Mouse (Mus musculus) cortical plate, adult 2 months (tissue): ENCODE measurements around the gene Ccdc191. TPM values are rescaled to one million over a fixed set of nuclear protein-coding genes. Genes with fewer than 3 reads are reported as not detected.

Experiments used
- H3K27ac ChIP-seq: fragments of 200-500 bp; 2 replicates; pipeline ENCODE4 v1.5.1; 2012; ENCODE audit warnings: low read length, control low read depth, inconsistent platforms; ENCODE audit not compliant: insufficient read depth
- H3K4me1 ChIP-seq: fragments of 200-500 bp; 2 replicates; pipeline ENCODE4 v1.6.1; 2011; ENCODE audit warnings: low read length; ENCODE audit not compliant: control insufficient read depth, insufficient read depth
- H3K4me3 ChIP-seq: fragments of 200-500 bp; 2 replicates; pipeline ENCODE4 v1.5.1; 2011; ENCODE audit warnings: mild to moderate bottlenecking, low read length, control low read depth; ENCODE audit not compliant: insufficient read depth
- CTCF ChIP-seq: fragments of 200-500 bp; IDR thresholded peaks from 2 replicates; pipeline ENCODE4 v1.5.1; 2011; ENCODE audit warnings: mild to moderate bottlenecking, control low read depth, low read length; ENCODE audit not compliant: insufficient read depth; ENCODE audit errors: extremely low read depth
- POLR2A ChIP-seq: fragments of 200-500 bp; IDR thresholded peaks from 2 replicates; pipeline ENCODE4 v1.6.1; 2011; ENCODE audit warnings: mild to moderate bottlenecking, low read length, control low read depth; ENCODE audit not compliant: insufficient read depth; ENCODE audit errors: extremely low read depth
- polyA plus RNA-seq: library from polyadenylated mRNA; depleted of rRNA; stranded (reverse); fragments of >200 nt; gene quantifications from 2 replicates; pipeline ENCODE4 v1.2.3, GENCODE M21; 2012

Gene Ccdc191
- polyA plus RNA-seq, 1 experiment, result 5.2 TPM

- H3K27ac ChIP-seq, result no peak overlapping the region
These were observed 36.2 kb downstream of the Ccdc191 start for GRCm38 (mm10) chr16:43925846-43926245.

GRCm38 (mm10) chr16:43926341-43926859 is 36.8 kb downstream of the Ccdc191 start, which contains the start of gene Qtrt2:
Gene Qtrt2 (minus strand): TSS chr16:43926809.
- H3K4me3 ChIP-seq, result no peak within 1 kb of the TSS
- H3K27ac ChIP-seq, result no peak within 1 kb of the TSS
- H3K4me1 ChIP-seq, result peaks cover 3% of the 10 kb centered on the region; the same call in 1 of the 2 replicates
- no peak for TF ChIP-seq POLR2A
- no peak for TF ChIP-seq CTCF

More at GRCm38 (mm10) chr16:43925846-43926245, 36.2 kb downstream of the Ccdc191 start:
- Histone ChIP-seq H3K4me1 (peaks cover 2% of the 10 kb centered on the region; the same call in 1 of the 2 replicates), H3K4me3 (no peak overlapping the region)
- TF ChIP-seq CTCF (no peak), POLR2A (no peak)

DNA sequence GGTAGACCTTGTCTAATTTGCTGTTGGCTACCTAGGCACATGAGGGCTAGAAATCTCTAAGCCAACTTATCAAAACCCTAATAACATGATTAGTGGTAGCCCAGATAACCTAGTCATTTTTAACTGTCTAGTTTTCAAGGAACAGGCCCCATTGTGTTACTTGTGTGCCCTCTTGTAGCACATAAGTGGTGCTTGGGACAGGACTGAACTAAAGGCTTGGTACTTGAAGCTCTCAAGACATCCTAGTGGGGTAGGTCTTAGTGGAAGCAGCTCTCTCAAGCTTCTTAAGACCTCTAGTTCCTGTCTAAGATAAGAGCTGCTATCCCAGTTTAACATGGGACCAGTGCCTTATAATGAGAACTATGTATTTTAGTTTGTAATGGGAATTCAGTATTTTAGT is 41.0 kb downstream of the Ccdc191 start:
- H3K27ac ChIP-seq, result no peak overlapping the region
- H3K4me3 ChIP-seq, result no peak overlapping the region
- peaks cover 11% of the 10 kb centered on the region for H3K4me1 ChIP-seq
- TF ChIP-seq CTCF (no peak), POLR2A (no peak)

DNA sequence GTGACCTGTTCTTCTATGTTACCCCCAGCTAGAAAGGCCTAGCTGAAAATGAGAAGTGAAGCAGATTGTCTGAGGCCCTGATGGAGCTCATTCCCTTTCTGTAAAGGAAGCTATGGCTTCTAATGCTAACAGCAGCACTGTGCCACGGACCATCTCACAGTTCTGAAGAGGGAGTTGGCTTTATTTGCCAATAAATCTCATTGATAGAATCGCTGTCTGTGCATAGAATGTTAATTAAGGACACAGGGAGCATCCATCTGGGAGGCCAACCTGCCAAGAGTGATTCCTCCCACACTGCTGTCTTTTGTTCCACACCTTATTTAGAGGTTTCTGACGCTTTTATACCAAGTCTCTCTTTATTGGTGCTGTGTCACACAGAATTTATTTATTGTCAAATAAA is 41.9 kb downstream of the Ccdc191 start:
- Histone ChIP-seq H3K4me3 (no peak overlapping the region), H3K27ac (no peak overlapping the region), H3K4me1 (peaks cover 14% of the 10 kb centered on the region)
- TF ChIP-seq CTCF, result no peak
- TF ChIP-seq POLR2A, result no peak

- H3K4me1 ChIP-seq, result peaks cover 14% of the 10 kb centered on the region
- no peak overlapping the region for H3K4me3 ChIP-seq
- TF ChIP-seq POLR2A (no peak), CTCF (no peak)
- H3K27ac ChIP-seq, result no peak overlapping the region
These were observed 42.7 kb downstream of the Ccdc191 start for GRCm38 (mm10) chr16:43932319-43932718.

GRCm38 (mm10) chr16:43933041-43933440 is 43.4 kb downstream of the Ccdc191 start:
- peaks cover 14% of the 10 kb centered on the region for H3K4me1 ChIP-seq
- no peak overlapping the region for H3K4me3 ChIP-seq
- H3K27ac ChIP-seq, result no peak overlapping the region; the same call in 1 of the 2 replicates
- no peak for TF ChIP-seq CTCF
- TF ChIP-seq POLR2A, result no peak

GRCm38 (mm10) chr16:43934856-43935255 is 45.3 kb downstream of the Ccdc191 start:
- peak overlapping the region; percentile 35; the same call in 1 of the 2 replicates for H3K27ac ChIP-seq
- no peak for TF ChIP-seq POLR2A
- TF ChIP-seq CTCF, result no peak
- H3K4me3 ChIP-seq, result no peak overlapping the region
- peaks cover 14% of the 10 kb centered on the region for H3K4me1 ChIP-seq

DNA sequence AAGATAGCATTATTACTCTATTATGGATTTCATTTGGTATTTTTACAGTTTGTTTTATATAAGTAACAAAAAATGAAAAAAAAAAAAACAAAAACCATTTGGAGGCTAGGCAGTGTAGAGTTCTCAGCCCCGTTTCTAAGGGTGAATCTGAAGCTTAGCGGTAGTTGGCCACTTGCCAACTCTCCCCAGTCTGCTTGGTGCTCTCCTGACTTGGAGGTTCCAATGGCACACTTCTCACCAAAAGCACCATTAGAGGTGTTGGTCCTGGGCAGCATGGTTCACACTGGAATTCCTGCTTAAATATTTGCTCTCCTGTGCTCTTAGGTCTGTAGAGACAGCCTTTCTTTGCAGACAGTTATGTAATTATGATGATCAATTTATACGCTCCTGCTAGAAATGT is 45.8 kb downstream of the Ccdc191 start:
- Histone ChIP-seq H3K27ac (peak overlapping the region; percentile 72), H3K4me1 (peaks cover 14% of the 10 kb centered on the region), H3K4me3 (no peak overlapping the region)
- TF ChIP-seq CTCF (no peak), POLR2A (no peak)

GRCm38 (mm10) chr16:43935892-43936291 is 46.3 kb downstream of the Ccdc191 start:
- TF ChIP-seq CTCF (no peak), POLR2A (no peak)
- H3K4me3 ChIP-seq, result no peak overlapping the region
- peaks cover 14% of the 10 kb centered on the region for H3K4me1 ChIP-seq
- peak overlapping the region; percentile 94 for H3K27ac ChIP-seq

GRCm38 (mm10) chr16:43940846-43941245 is 51.2 kb downstream of the Ccdc191 start:
- Histone ChIP-seq H3K27ac (no peak overlapping the region), H3K4me3 (no peak overlapping the region), H3K4me1 (peaks cover 3% of the 10 kb centered on the region)
- TF ChIP-seq CTCF (no peak), POLR2A (no peak)
